Mouse (Mus musculus) adrenal gland, postnatal 4 days (tissue): ENCODE measurements around the gene Gas2l1. TPM values are rescaled to one million over a fixed set of nuclear protein-coding genes. Genes with fewer than 3 reads are reported as not detected.

Source experiments
- DNase-seq, 2 experiments: peaks; one replicate each; pipeline ENCODE4 v3.0.0; 2021 to 2022; ENCODE audit warnings: low spot score in 2 of 2, mixed read lengths in 2 of 2
- total RNA-seq, 2 experiments: library from RNA; stranded (reverse); gene quantifications; 2 replicates each; pipeline ENCODE4 v1.2.3; 2021

Gas2l1 gene
- total RNA-seq, 2 experiments from 2014 or later = 39.2 to 39.8 TPM

DNA sequence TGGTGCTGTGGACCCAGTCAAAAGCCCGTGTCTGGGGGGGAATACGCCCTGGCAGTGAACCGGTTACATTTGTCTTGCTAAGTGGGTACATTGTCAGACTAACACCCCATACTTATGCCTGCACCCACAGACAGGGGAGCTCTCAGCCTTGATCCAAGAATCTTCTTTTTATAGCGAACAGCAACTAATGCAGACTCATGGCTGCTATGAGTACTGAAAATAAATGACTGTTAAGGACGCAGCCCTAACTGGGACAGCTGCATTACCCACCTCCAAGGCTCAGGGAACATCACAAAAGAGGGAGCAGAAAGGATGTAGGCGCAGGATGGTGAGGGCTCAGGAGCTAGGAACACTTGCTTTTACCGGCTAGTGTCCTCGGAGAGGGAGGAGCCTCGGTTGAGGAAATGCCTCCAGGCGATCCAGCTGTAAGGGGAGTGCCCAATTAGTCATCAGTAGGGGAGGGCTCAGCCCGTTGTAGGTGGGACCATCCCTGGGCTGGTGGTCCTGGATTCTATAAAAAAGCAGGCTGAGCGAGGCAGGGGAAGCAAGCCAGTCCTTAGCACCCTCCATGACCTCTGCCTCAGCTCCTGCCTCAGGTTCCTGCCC lies 18.7 kb downstream of the Gas2l1 start:
- DNase-seq = no peak

DNA sequence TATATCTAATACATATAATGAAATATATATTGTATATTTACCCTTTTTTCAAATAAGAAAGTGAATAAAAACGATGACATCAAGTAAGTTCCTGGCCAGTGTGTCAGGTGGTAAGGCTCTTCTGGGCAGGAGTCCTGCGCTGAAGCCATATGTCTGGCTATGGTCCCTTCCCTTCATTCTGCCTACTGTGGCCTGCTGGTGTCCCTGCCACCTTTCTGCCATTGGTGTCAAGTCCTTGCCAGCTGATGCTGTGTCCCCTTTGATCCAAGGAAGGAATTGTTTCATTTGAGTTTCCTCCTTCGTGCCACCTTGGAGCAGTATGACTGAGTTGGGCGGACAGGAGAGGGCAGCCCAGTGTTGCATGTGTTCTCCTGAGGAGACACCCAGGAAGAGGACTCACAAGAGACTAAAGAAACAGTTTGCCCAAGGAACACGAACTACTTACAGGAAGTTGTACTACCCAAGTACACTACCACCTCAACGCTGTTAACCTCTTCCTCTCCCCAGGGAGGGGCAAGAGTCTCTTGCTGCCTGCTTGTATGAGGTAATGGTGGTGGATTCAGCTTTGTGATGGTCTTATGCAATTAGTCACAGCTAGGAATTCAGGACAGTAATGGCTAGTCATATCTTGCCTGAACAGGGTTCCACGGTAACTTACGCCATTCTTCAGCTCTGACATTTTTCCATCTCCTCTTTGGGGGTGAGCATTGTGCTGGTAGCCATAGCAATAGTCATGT lies 22.3 kb downstream of the Gas2l1 start:
- DNase-seq = no peak

DNA sequence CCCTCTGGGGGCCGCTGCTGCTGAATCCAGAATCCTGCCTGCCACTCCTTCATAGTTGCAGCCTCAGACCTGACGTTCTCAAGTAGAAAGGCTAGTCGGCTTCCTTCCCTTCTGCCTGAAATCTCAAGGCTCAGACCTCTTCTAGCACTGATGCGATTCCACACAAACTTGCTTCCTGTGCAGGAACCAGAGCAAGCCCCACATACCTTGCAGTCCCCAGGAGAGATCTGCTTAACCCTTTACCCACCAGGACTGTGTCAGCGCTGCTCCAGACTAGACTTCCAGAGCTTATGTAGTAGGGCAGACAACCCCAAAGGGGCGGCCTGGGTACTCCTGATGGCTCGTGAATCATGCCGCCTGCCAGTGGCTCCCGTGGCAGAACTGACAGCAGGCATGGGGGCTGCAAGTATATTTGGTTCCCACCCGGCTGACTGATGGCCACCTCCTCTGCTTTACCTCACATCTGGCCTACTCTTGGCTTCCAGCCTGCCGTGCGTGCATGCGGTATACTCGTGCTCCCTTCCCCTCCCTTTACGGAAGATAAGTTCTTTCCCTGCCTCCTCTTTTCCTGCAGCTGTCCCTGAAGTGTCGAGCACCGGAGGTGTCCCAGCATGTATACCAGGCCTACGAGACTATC lies 23.9 kb downstream of the Gas2l1 start:
- DNase-seq = no peak

DNA sequence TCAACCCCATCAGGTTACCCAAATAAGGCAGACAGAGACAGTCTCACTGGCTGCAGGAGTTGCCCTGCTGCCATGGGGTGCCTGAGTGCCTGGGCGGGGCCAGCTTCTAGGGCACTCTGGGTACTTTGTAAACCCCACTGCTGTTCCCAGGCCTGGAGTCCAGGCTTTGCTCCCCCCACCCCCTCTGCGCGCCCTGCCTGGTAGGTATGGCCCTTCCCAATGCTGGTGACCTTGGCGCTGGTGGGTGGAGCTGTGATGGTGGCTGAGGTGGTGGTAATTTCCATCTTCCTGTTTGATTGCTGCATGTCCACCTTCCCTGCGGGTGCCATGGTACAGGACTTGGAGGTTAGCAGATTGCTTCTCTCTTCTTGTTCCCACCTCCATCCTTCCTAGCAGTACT lies 24.5 kb downstream of the Gas2l1 start:
- no peak for DNase-seq

DNA sequence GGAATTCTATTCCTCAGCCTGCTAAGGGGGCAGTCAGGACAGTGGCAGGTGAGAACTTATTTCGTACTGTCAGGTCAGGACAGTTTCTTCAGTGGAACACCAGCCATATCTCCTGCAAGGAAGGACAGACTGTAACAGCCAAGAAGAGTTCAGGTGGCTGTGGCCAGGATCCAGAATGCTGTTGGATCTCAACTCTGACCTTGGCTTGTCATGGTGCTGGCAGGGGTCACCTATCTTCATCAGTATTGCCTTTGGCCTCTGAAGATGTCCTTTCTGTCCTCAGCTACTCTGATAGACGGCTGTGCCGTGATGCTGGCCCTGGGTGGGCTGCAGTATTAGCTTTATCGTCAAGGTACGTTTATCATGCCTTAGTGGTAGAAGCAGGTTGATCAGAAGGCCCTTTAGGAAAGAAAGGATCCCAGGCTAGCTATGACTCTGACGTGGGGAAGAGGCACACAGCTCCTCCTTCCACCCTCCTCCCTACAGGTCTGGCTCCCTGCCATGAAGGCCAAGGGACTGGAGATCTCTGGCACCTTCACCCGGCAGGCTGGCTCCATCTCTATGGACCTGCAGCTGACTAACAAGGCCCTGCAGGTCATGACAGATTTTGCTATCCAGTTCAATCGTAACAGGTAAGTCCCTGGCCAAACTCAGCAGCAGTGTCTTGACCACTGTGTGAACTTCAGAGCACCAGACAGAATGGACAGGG lies 27.8 kb downstream of the Gas2l1 start:
- no peak for DNase-seq

DNA sequence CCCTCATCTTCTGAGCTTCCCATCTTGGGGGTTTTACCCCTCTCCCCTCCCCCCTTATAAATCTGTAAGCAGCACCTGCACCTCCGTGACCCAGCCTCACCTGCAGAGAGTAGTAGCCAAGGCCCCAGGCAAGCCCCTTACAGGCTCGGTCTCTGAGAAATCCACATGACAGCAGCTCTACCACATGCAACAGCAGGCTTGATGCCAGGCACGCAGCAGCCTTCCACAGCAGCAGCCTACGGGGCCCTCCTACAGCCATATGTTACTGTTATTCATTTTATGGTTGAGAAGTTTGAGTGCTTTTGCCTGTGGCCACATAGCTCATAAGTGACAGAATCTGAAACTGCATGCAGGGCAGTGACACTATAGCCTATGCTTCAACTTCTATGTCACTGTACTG lies 29.7 kb downstream of the Gas2l1 start:
- DNase-seq = no peak

DNA sequence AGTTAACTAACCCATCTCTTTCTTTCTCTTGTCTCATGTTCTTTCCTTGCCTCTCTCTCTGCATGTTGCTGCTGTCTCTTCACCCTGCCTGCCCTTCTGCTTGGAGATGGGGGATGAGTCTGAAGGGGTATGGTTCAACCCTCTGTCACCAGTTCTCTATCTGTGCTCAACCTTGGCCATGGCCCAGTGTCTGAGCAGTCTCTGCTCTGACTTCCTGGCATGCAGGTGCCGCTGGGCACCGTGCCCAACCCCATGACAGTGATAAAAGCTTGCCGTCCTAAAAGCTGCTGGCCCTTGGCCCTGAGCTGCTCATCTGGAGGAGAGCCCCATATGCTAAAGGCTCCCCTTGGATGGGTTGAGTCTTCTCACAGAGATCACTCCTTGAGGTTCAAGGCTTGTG lies 32.0 kb downstream of the Gas2l1 start:
- peak in 1 of 2 experiments; percentile 40 for DNase-seq

DNA sequence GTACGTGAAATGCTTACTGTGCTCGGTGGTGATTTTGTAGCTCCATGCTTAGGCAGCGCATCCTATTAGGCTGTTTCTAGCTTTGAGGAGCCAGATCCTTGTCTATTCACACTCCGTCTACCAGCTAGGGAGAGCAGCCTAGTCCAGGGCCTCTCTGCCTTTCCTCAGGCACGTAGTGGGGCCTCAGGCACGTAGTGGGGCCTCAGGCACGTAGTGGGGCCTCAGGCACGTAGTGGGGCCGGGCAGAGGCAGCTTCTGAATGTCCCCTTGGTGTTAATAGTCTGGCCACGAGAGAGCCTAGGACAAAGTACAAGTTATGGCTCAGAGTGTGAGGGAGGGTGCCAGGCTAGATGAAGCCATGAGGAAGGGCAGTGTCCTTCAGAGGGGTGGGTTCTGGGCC lies 32.4 kb downstream of the Gas2l1 start:
- DNase-seq = no peak

DNA sequence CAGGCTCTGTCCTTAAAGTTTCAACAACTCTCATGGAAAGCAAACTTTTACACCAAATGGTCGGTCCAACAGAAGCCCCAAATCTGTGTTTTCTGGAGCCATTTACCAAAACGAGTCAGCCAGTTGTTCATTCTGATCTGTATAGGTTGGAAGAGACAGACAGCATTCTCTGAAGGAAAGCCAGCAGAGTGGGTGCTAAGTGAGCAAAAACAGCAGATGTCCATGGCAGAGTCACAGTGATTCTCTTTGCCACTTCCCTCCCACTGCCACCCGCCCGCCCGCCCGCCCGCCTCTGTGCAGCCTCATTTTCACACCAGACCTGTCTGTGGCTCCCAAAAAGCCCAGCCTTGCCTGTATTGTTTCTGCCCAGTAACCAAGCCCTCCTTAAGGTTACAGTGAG lies 36.9 kb downstream of the Gas2l1 start:
- no peak for DNase-seq

DNA sequence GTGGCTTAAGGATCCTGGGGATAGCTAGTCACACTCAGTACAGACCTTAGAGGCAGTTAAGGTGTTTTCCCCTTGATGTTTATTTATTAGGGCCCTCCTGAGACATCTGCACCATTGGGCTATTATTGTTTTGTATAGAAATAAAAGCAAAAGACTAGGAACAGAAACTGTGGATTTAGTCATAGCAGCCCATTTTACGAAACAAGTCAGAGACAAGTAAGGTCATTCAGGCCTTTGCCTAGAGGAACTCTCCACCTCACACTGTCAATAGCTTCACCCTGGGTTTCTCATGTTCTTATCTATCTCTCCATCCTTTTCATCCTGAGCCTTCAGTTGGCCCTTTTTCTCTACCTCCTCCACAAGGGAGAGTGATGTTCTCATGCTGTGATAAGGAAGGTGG lies 40.0 kb downstream of the Gas2l1 start:
- no peak for DNase-seq

DNA sequence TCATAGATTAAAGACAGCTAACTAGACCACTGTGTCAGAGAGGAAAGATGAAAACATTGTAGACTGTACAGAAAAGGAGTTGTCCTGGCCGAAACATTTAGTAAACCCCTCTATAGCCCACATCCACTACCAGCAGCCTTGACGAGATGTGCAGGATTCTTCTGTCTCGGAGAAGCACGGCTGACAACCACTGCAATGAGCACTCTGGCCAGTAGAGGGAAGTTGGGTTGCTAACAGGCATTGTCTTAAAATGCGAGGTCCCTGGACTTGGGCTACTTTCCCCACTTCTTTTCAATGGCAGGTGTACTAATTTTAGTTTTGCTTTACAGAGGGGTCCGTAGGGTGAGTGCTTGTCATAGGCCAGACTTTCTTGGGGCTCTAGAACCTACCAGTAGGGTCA lies 47.6 kb downstream of the Gas2l1 start:
- no peak for DNase-seq

DNA sequence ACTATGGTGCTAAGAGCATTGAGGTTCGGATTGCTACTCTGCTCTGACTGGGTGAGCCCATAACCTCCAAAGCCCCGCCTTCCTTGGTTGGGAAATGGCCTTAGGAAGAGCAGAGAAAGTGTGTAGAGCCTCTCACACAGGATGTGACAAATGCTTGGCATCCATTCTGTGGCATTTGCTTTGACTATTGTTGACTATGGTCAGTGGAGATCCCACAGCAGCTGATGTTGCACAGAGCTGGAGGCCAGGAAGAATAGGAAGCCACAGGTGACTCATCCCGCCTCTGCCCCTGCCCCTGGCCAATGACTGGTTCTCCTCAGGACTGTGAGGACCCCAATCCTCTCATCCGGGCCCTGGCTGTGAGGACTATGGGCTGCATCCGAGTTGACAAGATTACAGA lies 48.8 kb downstream of the Gas2l1 start:
- DNase-seq = no peak

DNA sequence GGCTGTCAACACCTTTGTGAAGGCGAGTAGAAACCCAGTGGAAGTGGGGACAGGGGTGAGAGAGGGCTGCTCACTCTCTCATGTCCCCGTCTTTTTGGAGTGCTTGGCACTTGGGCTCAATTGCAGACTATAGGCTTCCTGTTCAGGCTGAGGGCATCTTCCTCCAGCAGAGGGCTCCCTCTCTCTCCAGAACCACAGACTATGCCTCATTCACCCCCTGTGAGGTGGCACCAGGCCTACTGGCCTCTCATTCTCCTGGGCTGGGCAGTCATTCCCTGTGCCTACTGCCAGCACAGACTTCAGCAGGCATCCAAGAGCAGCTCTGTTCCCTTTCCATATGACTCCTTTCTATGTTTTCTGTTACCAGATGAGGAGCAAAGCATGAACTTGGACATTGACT lies 49.4 kb downstream of the Gas2l1 start:
- peak in 1 of 2 experiments; percentile 36 for DNase-seq

DNA sequence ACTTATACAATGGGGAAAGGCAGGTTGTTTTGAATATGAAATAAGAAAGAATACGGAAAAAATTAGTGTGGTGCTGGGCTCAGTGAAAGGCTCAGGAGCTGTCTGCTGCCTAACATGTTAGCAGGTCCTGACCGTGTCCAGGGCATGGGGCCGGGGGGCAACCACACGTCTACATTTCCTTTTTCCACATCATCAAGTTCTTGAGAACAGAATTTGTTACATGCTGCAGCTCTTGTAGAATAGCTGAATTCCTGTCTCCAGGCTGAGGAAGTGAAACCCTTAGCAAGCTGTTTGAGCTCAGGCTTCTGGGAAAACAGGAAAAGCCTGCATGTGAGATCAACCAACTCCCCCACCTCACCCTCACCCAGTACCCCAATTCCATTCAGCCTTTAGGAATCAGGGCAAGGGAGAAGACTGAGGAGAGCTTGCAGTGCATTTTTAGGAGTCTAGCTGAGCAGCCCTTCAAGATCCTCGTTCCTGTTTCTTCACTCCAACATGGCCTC lies 52.9 kb downstream of the Gas2l1 start:
- DNase-seq = no peak

DNA sequence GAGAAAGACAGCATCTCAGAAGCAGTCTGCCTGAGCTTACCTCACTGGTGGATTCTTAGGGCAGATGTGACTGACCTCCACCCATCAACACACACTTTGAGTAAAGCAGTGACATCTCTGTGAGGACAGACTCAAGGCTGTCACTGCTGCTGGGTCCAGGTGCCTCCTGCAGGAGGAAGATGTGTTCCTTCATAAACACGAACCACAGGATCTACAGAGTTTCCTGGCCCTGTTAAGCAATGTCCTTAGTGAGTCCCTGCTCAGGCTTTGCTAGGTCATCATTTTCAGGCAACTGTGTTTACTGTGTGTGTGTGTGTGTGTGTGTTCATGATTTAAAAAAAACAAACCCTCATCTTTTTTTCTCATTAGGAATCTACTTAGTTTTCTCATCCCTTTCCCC lies 53.6 kb downstream of the Gas2l1 start:
- DNase-seq = no peak

DNA sequence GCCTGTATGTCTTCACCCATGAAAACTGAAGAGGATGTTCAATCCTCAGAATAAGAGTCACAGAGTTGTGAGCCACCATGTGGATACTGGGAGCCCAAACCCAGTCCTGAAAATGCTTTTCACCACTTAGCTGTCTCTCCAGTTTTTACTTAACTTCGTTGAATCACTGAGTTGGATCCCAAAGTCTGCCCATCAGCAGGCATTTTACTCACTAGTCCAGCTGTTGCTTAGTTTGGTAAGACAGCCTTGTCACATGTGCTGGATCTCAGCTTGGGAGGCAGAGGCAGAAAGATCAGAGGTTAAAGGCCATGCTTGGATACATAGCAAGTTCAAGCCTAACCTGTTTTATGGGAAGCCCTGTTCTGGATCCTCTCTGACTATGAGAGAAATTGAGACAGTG lies 54.9 kb downstream of the Gas2l1 start:
- DNase-seq = no peak

DNA sequence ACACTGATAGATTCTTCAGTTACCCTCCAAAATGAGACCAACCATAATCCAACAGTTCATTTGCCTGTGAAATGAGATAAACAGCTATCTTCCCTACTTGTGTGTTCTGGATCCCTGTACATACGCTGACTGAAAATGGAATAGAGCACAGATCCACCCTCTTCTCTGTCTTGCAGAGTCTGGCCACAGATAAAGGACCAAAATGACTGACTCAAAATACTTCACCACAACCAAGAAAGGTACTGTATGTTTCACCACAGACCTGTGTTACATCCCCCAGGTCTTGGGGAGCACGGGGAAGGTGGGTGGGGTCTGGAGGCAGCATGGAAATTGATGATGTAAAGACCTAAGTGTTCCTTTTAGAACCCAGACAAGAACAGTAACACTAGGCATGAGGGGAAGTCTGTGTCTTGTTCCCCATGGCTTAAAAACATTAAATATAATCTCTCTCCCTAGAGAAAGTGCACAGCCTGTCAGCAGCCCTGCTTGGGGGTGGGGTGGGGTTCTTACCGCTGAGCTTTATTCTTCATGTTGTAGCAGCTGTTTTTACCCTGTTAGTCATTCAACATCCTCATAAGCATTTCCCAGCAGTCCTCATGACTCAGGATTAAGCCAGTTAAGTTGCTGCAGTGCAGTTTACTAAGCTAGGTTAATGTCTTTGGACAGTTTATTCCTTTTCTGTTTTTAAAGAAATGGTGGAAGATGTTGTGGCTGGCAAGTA lies 55.6 kb downstream of the Gas2l1 start:
- no peak for DNase-seq

DNA sequence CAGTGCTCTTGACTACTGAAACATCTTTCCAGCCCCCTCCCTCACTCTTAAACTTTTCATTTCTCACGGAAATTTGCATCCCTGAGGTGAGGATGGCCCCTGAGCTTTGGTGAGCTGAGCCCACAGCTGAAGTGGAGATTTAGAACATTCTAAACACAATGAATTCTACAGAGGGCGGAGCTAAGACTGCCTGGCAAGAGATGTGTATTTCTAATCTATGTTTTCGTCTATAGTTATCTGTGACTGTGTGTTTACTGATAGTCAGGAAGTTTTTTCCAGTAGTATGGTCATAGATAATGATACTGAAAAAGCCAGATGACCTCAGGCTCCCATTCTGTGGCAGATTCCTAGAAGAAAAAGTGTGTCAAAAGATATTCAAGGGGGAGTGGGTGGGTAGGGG lies 56.3 kb downstream of the Gas2l1 start:
- DNase-seq = no peak

DNA sequence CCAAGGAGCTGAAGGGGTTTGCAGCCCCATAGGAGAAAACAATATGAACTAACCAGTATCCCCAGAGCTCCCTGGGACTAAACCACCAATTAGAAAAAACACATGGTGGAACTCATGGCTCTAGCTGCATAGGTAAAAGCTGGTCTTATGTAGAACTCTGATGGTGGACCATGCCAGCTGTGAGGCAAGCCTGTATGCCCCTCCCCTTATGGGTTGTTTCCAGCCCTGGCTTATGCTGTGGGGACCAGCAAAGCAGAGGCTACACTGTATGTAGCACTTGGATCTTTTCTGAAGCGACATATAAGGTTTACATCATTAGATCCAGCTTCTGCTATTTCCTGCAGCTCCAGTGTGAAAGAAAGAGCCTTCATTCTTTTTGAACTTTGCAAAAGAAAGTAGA lies 57.9 kb downstream of the Gas2l1 start:
- DNase-seq = no peak

DNA sequence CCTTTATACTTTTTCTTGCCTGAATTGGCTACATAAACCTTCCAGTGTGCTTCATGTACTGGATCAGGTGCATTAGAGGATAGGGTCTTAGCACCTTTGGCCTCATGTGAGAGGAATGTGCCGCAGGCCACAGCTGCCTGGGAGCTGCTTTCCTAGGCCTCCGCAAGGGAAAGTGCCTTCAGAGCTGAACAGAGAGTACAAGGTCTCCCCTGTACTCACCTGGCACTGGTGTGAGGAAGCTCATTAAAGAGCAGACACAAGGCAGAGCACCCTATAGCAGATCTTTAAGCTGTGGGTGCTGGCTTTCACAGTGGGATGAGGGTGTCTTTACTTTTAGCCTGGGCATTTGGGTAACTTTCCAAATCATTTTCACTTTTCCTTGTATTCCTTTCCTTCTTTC lies 59.6 kb downstream of the Gas2l1 start:
- no peak for DNase-seq
